Mouse (Mus musculus) liver, embryonic 14.5 days (tissue): ENCODE results near the gene Gucd1. TPM values are rescaled to one million over a fixed set of nuclear protein-coding genes. Genes with fewer than 3 reads are reported as not detected.

Experiments
- ATAC-seq: fragments of 200-750 bp; cut with Nextera tagmentation; 2 replicates; pipeline ENCODE4 v1.8.0; 2017; ENCODE audit warnings: moderate number of reproducible peaks, mild to moderate bottlenecking, moderate library complexity; ENCODE audit not compliant: insufficient read depth
- DNase-seq, 3 experiments: peaks; one replicate each; pipeline ENCODE4 v3.0.0-alpha.2; 2012 to 2013; ENCODE audit warnings: low read depth in 3 of 3, low spot score in 3 of 3
- H3K27ac ChIP-seq: fragments of 300-500 bp; sonication (generic); 2 replicates; pipeline ENCODE4 v1.5.1; 2014; ENCODE audit warnings: moderate library complexity, mild to moderate bottlenecking, control low read depth, inconsistent platforms
- H3K27me3 ChIP-seq: fragments of 300-500 bp; sonication (generic); 2 replicates; pipeline ENCODE4 v1.6.1; 2014; ENCODE audit warnings: mild to moderate bottlenecking, low read length, moderate library complexity; ENCODE audit not compliant: control insufficient read depth, insufficient read depth
- H3K36me3 ChIP-seq: fragments of 300-500 bp; sonication (generic); replicated peaks from 2 replicates; pipeline ENCODE4 v1.6.1; 2014; ENCODE audit warnings: low read depth; ENCODE audit not compliant: control insufficient read depth, insufficient read depth
- H3K4me1 ChIP-seq, 2 experiments: fragments of 200-500 bp in 1 of 2; fragments of 300-500 bp in 1 of 2; sonication (generic) in 1 of 2; replicated peaks; 2 replicates each; pipeline ENCODE4 v1.6.1; 2012 to 2014; ENCODE audit warnings: antibody characterized with exemption in 1 of 2, inconsistent platforms in 1 of 2, low read length in 1 of 2; ENCODE audit not compliant: control insufficient read depth in 2 of 2, insufficient read depth in 2 of 2
- H3K4me2 ChIP-seq: fragments of 300-500 bp; sonication (generic); 2 replicates; pipeline ENCODE4 v1.6.1; 2014; ENCODE audit warnings: low read depth, mild to moderate bottlenecking, control low read depth, moderate library complexity
- H3K4me3 ChIP-seq, 2 experiments: fragments of 200-500 bp in 1 of 2; fragments of 300-500 bp in 1 of 2; sonication (generic) in 1 of 2; 2 replicates each; pipeline ENCODE4 v1.5.1; 2012 to 2014; ENCODE audit warnings: low read depth in 2 of 2, low read length in 2 of 2, mild to moderate bottlenecking in 2 of 2, control low read depth in 1 of 2, inconsistent platforms in 1 of 2, moderate library complexity in 1 of 2; ENCODE audit not compliant: insufficient read depth in 1 of 2
- H3K9ac ChIP-seq: fragments of 300-500 bp; sonication (generic); replicated peaks from 2 replicates; pipeline ENCODE4 v1.6.1; 2014; ENCODE audit warnings: mild to moderate bottlenecking, control low read depth, moderate library complexity
- H3K9me3 ChIP-seq: fragments of 300-500 bp; sonication (generic); 2 replicates; pipeline ENCODE4 v1.6.1; 2016; ENCODE audit warnings: low read length, mixed read lengths; ENCODE audit not compliant: control insufficient read depth
- CTCF ChIP-seq: IDR thresholded peaks from 2 replicates; pipeline ENCODE4 v1.5.1; 2016; ENCODE audit warnings: antibody characterized with exemption, low read depth, control low read depth
- EP300 ChIP-seq: IDR thresholded peaks from 2 replicates; pipeline ENCODE4 v1.6.1; 2016; ENCODE audit warnings: antibody characterized with exemption, low read depth
- WGBS: fragments of 180-500 bp; shearing (Covaris S2); extraction: QIAGEN DNeasy Blood & Tissue Kit; methylation state at CpG from one replicate; pipeline ENCODE4 v1.1.7; 2014; ENCODE audit not compliant: insufficient replicate concordance; 5-methylcytosine and 5-hydroxymethylcytosine counted together
- polyA plus RNA-seq, 2 experiments: library from polyadenylated mRNA; depleted of rRNA in 1 of 2; stranded (reverse) in 1 of 2; unstranded in 1 of 2; fragments of >200 nt; fragmentation: Nextera tagmentation in 1 of 2; extraction: Ambion mirVana in 1 of 2; gene quantifications; 2 replicates each; pipeline versions ENCODE4 v1.2.1 to v1.2.3; 2012 to 2014

Gene Gucd1
- polyA plus RNA-seq, 2 experiments, result 37.3 to 58.5 TPM

GRCm38 (mm10) chr10:75474571-75474970, 43.2 kb downstream of the Gucd1 start:
- Histone ChIP-seq H3K4me1 (peaks cover 0 to 3% of the 10 kb centered on the region in 2 experiments; a peak in 2 of 4 replicates), H3K4me3 (no peak overlapping the region), H3K4me2 (no peak overlapping the region), H3K9me3 (no peaks in the 10 kb centered on the region), H3K36me3 (no peaks in the 10 kb centered on the region), H3K27ac (no peak overlapping the region), H3K27me3 (no peaks in the 10 kb centered on the region), H3K9ac (no peak overlapping the region)
- TF ChIP-seq CTCF, result no peak
- TF ChIP-seq EP300, result no peak
- ATAC-seq, result no peak
- WGBS, result 49% methylated on average over 5 of the region's 5 CpGs
- no peak for DNase-seq

DNA sequence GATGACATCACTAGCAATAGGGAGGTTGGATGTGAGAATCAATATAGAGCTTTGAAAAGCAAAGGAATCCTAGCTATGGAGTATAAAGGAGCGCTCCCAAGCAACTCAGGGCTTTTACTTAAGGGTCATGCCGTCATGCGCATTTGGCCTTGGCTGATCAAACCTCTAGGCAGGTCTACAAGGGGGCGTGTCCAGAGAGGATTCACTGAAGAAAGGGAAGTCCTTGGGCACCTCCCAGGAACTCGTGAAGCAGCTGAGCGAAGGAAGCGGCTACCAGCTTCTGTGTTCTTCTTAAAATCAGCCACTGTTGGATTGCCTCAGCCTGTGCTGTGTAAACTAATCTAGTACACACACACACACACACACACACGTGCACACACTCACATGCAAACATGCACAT, 44.4 kb downstream of the Gucd1 start:
- no peaks in the 10 kb centered on the region for H3K9me3 ChIP-seq
- H3K9ac ChIP-seq, result no peak overlapping the region
- H3K27ac ChIP-seq, result no peak overlapping the region
- no peaks in the 10 kb centered on the region for H3K36me3 ChIP-seq
- H3K4me1 ChIP-seq, result peaks cover 0 to 3% of the 10 kb centered on the region in 2 experiments; a peak in 2 of 4 replicates
- no peak overlapping the region for H3K4me2 ChIP-seq
- 0 out of 2 replicates have a peak, but pooled peaks have one; percentile 15 for ATAC-seq
- WGBS, result 24% methylated on average over 8 of the region's 8 CpGs
- peak in 2 of 3 experiments; percentile 9 to 19 for DNase-seq
- H3K27me3 ChIP-seq, result no peaks in the 10 kb centered on the region
- no peak for TF ChIP-seq EP300
- no peak for TF ChIP-seq CTCF
- no peak overlapping the region for H3K4me3 ChIP-seq

- TF ChIP-seq CTCF (no peak), EP300 (no peak)
- 43% methylated on average over 6 of the region's 6 CpGs for WGBS
- Histone ChIP-seq H3K27me3 (no peaks in the 10 kb centered on the region), H3K9me3 (no peaks in the 10 kb centered on the region), H3K4me1 (no peaks in the 10 kb centered on the region), H3K4me3 (no peak overlapping the region), H3K4me2 (no peak overlapping the region), H3K27ac (no peak overlapping the region), H3K9ac (no peak overlapping the region), H3K36me3 (no peaks in the 10 kb centered on the region)
- ATAC-seq (no peak), DNase-seq (no peak)
Observed at GRCm38 (mm10) chr10:75465781-75466550, 51.8 kb downstream of the Gucd1 start.

GRCm38 (mm10) chr10:75462728-75463127, 55.0 kb downstream of the Gucd1 start:
- H3K27ac ChIP-seq, result no peak overlapping the region
- H3K27me3 ChIP-seq, result no peaks in the 10 kb centered on the region
- TF ChIP-seq CTCF (no peak), EP300 (no peak)
- no peaks in the 10 kb centered on the region for H3K4me1 ChIP-seq
- no peak overlapping the region for H3K4me2 ChIP-seq
- no peak overlapping the region for H3K4me3 ChIP-seq
- H3K9ac ChIP-seq, result no peak overlapping the region
- DNase-seq (no peak), ATAC-seq (no peak)
- no peaks in the 10 kb centered on the region for H3K9me3 ChIP-seq
- no peaks in the 10 kb centered on the region for H3K36me3 ChIP-seq
- WGBS, result 68% methylated on average over 3 of the region's 3 CpGs

GRCm38 (mm10) chr10:75458329-75458728, 59.4 kb downstream of the Gucd1 start:
- Histone ChIP-seq H3K27ac (no peak overlapping the region), H3K9me3 (no peaks in the 10 kb centered on the region), H3K27me3 (no peaks in the 10 kb centered on the region), H3K4me2 (no peak overlapping the region), H3K4me1 (no peaks in the 10 kb centered on the region), H3K9ac (no peak overlapping the region), H3K36me3 (no peaks in the 10 kb centered on the region), H3K4me3 (no peak overlapping the region)
- ATAC-seq, result no peak
- WGBS, result 52% methylated on average over 4 of the region's 4 CpGs
- TF ChIP-seq CTCF (no peak), EP300 (no peak)
- no peak for DNase-seq
